Mouse (Mus musculus) right cerebral cortex, postnatal 14 days (tissue): ENCODE data around the gene Capzb.

ENCODE experiments used
- DNase-seq: peaks from one replicate; pipeline ENCODE4 v3.0.0; 2022

The Capzb gene

DNA sequence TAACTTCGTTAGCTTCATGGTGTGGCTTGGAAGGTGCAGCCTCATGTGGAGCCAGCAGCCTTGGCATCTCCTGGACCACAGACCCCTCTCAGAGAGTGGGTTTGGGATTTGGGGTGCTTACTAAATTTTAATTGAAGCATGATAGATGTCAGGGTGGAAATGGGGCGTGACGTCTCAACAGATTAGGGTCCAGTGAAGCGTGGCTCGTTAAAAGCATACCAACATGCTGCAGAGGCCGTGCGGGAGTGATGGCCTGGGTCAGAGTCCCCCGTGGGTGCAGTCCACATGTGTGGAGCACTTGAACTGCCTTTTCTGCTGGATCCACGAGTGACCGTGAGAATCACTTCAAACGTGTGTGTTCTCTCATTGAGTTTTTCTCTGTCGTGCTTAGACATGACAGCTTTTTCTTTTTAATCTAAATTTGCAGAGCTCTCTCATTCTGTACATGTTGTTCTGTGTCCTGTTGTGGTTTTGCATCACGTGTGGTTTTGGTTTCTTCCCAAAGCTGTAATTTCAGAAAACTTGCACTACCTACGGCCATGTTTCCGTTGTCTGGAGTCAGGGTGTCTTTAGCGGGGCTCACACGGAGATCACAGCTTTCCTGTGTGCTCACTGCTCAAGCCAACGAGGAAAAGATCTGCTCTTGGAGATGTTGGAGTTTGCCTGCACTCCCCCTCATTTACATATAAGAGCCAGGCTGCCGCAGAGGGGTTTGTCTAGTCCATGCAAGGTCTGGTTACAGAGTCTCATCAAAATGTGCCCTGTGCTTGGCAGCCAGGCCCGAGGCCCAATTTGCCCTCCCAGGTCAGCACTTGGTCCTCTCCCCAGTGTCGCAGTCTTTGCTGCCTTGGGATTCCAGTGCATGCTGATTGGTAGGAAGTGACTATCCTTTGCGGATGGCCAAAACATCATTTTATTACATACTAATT is 49.2 kb downstream of the Capzb start:
- DNase-seq: no peak

DNA sequence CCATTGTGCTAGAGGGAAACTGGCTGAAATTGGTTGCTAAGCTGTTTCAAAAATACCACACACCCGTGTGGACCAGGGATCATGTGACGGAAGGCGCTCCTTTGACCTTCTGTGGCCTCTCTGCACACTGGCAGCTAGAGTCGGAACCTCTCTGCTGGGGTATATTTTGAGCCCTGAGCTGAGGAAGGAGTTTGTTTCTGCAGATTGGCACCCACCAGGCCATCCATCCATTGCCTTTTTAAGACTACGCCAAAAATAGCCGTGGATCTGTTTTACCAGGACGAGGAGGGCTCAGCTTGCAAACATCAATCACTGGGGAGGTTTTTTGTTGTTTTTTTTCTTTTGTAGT is 49.9 kb downstream of the Capzb start:
- no peak for DNase-seq

- DNase-seq: no peak
Observed at GRCm38 (mm10) chr4:139244176-139244575, 51.5 kb downstream of the Capzb start.

GRCm38 (mm10) chr4:139244766-139245165 is 52.1 kb downstream of the Capzb start:
- no peak for DNase-seq

GRCm38 (mm10) chr4:139245534-139245933 is 52.8 kb downstream of the Capzb start:
- no peak for DNase-seq

DNA sequence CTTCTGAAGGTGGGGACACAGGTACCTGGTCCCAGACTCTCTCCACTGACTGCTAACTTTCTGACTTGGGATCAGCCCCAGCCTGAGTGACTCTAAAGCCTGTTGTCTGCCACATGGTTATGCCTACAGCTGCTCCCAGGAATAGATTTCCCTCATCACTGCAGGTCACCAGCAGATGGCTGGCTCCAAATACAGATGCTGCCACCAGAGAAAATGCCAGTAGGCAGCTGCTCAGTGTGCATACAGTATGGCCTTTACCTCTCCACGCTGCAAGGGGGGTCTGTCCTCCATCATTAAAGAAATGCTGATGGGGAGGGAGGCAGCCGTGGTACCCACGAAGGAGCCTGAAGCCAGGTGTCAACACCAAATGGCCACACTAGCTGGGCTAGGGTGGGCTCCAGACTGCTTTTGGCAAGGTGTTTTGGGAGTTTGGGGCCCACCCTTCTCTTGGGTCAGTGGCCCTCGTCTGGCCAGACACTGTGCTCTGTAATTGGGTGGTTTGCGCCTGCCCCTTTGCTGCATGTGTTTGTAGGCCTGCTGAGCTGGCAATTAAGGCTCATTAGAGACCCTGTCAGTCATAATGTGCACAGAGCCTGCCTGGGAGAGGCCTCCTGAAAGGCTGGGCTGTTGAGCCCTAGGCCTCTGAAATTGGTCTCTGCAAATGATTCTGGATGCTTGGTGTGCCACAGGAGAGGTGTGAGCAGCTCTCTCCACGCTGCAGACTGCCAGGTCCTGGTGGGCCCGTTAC is 53.6 kb downstream of the Capzb start:
- DNase-seq: no peak

DNA sequence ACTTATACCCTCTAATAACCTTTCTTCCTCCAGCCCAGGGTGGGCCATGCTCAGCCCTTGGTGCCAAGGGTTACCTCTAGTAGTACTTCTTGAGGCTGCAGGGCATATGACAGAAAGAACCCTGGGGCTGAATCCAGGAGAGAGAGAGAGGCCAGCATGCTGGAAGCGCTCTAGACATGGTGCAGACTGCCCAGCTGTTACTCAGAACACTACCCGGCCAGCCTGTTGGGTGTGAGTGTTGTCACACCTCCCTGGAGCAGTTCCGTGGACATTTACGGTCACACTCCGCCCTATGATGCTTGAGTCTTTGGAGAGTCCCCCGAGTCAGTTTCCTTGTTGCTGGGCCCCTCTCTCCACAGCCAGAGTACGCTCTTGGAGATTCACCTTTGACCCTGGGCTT is 55.3 kb downstream of the Capzb start:
- DNase-seq: no peak

GRCm38 (mm10) chr4:139248736-139249135 is 56.0 kb downstream of the Capzb start:
- no peak for DNase-seq

- no peak for DNase-seq
Observed at GRCm38 (mm10) chr4:139250043-139250442, 57.3 kb downstream of the Capzb start.

GRCm38 (mm10) chr4:139250886-139251285 is 58.2 kb downstream of the Capzb start:
- no peak for DNase-seq

- peak; percentile 70 for DNase-seq
Observed at GRCm38 (mm10) chr4:139252051-139252760, 59.5 kb downstream of the Capzb start.

GRCm38 (mm10) chr4:139253206-139253605 is 60.5 kb downstream of the Capzb start:
- DNase-seq: no peak

- no peak for DNase-seq
Observed at GRCm38 (mm10) chr4:139256146-139256545, 63.4 kb downstream of the Capzb start.

DNA sequence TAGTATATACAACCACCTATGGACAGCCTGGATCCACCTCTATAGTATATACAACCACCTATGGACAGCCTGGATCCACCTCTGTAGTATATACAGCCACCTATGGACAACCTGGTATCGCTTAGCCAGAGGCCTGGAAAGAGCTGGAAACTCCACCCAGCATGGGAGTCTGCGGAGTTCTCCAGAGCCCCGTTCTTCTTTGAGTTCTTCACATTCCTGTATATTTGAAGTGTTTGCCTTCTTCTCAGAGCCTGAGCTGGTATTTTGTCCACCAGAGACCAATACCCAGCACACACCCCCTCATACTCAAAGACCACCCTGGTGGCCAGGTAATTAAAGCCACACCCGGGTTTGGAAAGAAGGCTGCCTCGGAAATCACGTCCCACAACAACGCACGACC is 64.0 kb downstream of the Capzb start:
- no peak for DNase-seq

DNA sequence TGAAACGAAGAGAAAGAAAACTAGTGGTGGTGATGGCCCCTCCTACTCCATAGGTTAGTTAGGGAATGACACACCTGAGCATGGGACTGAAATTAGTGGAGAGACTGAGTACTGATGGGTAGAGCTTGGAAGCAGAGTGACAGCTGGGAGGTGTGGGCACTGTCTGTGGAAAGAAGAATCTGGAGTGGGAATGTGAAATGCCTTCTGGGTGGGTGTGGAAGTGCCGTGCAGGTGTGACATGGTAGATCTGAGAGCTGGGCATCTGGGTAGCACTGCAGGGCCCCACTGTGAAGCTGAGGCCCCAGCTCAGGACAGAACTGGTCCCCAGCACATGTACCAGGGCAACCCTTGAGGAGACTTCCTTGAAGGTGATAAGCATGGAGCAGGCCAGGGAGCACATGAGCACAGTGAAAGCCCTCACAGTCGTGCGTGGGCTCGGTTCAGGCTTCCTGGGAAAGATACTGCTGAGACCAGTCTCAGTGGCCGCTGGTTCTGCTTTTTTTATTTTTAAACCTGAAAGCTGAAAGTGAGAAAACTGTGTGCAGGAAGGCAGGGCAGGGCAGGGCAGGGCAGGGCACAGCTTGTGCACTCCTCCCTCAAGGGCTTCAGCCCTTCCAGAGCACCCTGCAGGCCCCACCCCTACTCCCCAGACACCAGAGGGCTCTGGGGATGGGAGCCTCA is 66.1 kb downstream of the Capzb start:
- no peak for DNase-seq

- no peak for DNase-seq
Observed at GRCm38 (mm10) chr4:139259302-139259871, 66.7 kb downstream of the Capzb start.

GRCm38 (mm10) chr4:139262981-139263380 is 70.3 kb downstream of the Capzb start:
- DNase-seq: no peak

DNA sequence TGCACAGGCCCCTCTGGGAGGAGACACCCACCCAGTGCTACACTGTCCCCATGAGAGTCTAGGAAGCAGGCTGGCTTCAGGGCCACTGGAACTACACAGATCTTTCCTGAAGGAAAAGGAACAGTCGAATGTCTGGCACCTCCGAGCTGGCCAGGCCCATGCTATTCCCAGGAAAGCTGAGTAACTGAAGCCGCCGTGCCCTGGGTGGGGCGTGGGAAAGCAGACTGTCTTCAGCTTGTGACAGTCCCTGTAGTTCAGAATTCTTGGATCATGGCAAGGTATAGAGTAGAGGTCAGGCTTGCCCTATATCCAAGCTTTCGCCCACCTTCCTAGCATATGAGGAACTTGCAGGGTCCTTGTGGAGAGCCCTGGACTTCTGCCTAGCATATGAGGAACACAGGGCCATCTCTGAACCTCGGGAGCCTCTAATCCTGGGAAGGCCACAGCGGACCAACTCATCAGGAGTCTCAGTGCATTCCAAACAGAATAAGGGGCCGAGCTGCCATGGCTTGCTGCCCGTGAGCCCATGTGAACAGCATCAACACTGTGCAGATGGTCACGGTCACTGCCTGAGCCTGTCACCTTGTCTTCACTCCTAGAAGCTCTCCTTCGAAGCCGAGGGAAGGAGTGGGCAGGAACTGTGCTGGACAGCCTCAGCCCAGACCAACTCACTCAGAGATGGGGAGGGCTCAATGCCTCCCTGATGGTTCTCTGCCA is 73.2 kb downstream of the Capzb start:
- no peak for DNase-seq

DNA sequence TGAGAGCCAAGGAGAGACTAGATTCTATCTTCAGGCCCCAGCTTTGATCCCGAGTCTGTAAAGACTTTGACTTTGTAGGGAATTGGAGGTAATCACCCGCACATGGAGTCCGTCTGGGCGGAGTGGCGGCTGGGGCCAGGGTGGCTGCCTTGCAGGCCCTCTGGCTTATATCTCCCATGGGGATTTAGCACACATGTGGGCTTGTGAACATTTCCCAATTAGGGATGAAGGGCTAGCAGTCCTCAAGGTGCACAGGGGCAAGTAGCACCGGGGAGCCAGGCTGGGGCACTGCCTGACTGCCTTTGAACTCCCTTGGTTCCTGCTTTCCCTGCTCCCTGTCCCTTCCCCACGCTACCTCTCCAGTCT is 73.8 kb downstream of the Capzb start:
- DNase-seq: no peak

DNA sequence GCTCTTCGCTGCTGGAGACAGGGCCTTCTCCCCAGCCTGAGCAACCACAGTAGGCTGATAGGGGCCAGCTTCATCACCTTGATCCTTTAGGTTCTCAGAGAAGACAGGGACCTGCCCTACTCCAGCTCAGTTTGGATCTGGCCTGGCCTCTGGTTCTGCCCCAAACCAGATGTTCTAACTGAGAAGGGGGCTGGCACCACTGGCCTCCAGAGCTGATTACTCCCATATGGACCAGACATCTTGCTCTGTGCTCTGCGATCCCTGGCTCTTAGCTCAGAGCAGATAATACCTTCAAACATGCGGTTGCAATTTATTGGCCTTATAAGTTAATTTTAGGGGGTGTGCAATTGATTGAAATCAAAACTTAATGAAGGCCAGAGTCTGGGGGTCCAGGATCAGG is 74.6 kb downstream of the Capzb start:
- DNase-seq: no peak

DNA sequence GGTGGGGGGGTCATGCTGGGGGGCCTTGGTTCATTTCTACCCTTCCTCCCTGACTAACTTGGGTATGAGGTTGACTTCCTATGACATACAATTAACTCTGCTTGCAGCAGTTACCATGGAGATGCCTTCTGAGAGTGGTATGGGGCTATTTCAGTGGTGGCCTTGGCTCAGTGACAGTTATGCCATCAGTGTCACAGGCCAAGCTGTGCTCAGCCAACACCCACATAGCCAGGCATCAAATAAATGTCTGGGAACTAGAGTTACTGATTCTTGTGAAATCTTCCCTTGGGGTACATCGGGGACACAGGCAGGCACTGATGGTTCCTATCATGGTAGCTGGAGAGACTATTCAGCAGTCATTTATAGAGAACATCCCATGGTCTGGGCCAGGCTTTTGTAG is 75.5 kb downstream of the Capzb start:
- no peak for DNase-seq

GRCm38 (mm10) chr4:139270168-139270567 is 77.5 kb downstream of the Capzb start:
- no peak for DNase-seq
